Mouse (Mus musculus): ENCODE results near the gene Myo6.

DNA sequence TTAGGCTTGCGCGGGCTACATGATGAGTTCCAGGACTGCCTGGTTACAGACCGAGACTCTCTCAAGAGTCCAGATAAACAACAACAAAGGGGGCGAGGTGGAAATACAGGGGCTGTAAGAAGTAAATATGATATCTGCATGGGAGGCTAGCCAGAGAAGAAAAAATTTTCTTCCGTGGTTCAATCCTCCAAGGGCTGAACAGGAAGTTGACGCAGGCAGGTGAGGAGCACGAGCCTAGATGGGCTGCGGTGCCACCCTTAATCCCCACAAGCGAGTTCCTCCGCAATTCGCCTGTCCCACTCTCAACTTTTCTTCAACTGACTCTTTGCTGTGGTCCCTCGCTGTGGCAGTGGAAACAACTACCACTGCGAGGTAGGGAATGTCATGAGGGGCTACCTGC, 640 bp upstream of the Myo6 start:
- 0 out of 2 replicates have a peak, but pooled peaks have one; percentile 4 for TF ChIP-seq CTCF (IDR thresholded peaks at IDR 0.05; ENCODE audit: extremely low read depth, insufficient read length, insufficient replicate concordance, low read depth, low read length)
- no peak for TF ChIP-seq POLR2A (IDR thresholded peaks at IDR 0.05; ENCODE audit: low read depth, low read length)
